Mouse (Mus musculus) kidney, embryonic 16.5 days (tissue): ENCODE data around the gene Asic5. TPM values are rescaled to one million over a fixed set of nuclear protein-coding genes. Genes with fewer than 3 reads are reported as not detected.

Source experiments
- ATAC-seq: fragments of 200-750 bp; cut with Nextera tagmentation; 2 replicates; pipeline ENCODE4 v1.8.0; 2017; ENCODE audit warnings: moderate TSS enrichment; ENCODE audit not compliant: low FRiP score, low TSS enrichment
- H3K27ac ChIP-seq: fragments of 300-500 bp; sonication (generic); 2 replicates; pipeline ENCODE4 v1.5.1; 2014; ENCODE audit warnings: low read length
- H3K27me3 ChIP-seq: fragments of 300-500 bp; sonication (generic); 2 replicates; pipeline ENCODE4 v1.6.1; 2014; ENCODE audit warnings: low read length, control low read depth, mixed read lengths; ENCODE audit not compliant: insufficient read depth
- H3K36me3 ChIP-seq: fragments of 300-500 bp; sonication (generic); 2 replicates; pipeline ENCODE4 v1.6.1; 2014; ENCODE audit warnings: low read length, control low read depth, mixed read lengths; ENCODE audit not compliant: insufficient read depth
- H3K4me1 ChIP-seq: fragments of 300-500 bp; sonication (generic); 2 replicates; pipeline ENCODE4 v1.6.1; 2014; ENCODE audit warnings: low read length, control low read depth, mixed read lengths; ENCODE audit not compliant: insufficient read depth
- H3K4me2 ChIP-seq: fragments of 300-500 bp; sonication (generic); replicated peaks from 2 replicates; pipeline ENCODE4 v1.6.1; 2014; ENCODE audit warnings: low read depth, low read length
- H3K4me3 ChIP-seq: fragments of 300-500 bp; sonication (generic); 2 replicates; pipeline ENCODE4 v1.5.1; 2014; ENCODE audit warnings: mild to moderate bottlenecking, low read length
- H3K9ac ChIP-seq: fragments of 300-500 bp; sonication (generic); replicated peaks from 2 replicates; pipeline ENCODE4 v1.6.1; 2014; ENCODE audit warnings: low read length
- H3K9me3 ChIP-seq: fragments of 300-500 bp; sonication (generic); 2 replicates; pipeline ENCODE4 v1.6.1; 2016; ENCODE audit warnings: low read length, control low read depth
- WGBS: fragments of 180-500 bp; shearing (Covaris S2); extraction: QIAGEN DNeasy Blood & Tissue Kit; methylation state at CpG from one replicate; pipeline ENCODE4 v1.1.7; 2014; 5-methylcytosine and 5-hydroxymethylcytosine counted together
- polyA plus RNA-seq: library from polyadenylated mRNA; unstranded; fragments of >200 nt; fragmentation: Nextera tagmentation; extraction: Ambion mirVana; gene quantifications from 2 replicates; pipeline ENCODE4 v1.2.1, GENCODE M21; 2015

The Asic5 gene
- polyA plus RNA-seq, 1 experiment from 2014 or later, result 0.12 TPM

GRCm38 (mm10) chr3:82054283-82054974, 72.3 kb downstream of the Asic5 start:
- H3K4me3 ChIP-seq, result no peak overlapping the region
- H3K9me3 ChIP-seq, result no peaks in the 10 kb centered on the region
- H3K9ac ChIP-seq, result no peak overlapping the region
- ATAC-seq, result no peak
- H3K4me2 ChIP-seq, result no peak overlapping the region
- peaks cover 8% of the 10 kb centered on the region; the same call in 1 of the 2 replicates for H3K4me1 ChIP-seq
- H3K27me3 ChIP-seq, result no peaks in the 10 kb centered on the region
- 52% methylated on average over 5 of the region's 5 CpGs for WGBS
- 0 out of 2 replicates have a peak overlapping the region, but pooled peaks have one; percentile 15 for H3K27ac ChIP-seq
- no peaks in the 10 kb centered on the region for H3K36me3 ChIP-seq

GRCm38 (mm10) chr3:82057201-82057600, 75.1 kb downstream of the Asic5 start:
- H3K27ac ChIP-seq, result no peak overlapping the region
- no peaks in the 10 kb centered on the region for H3K27me3 ChIP-seq
- peaks cover 13% of the 10 kb centered on the region for H3K4me1 ChIP-seq
- no peaks in the 10 kb centered on the region for H3K9me3 ChIP-seq
- H3K36me3 ChIP-seq, result no peaks in the 10 kb centered on the region
- ATAC-seq, result peak; percentile 83; the same call in 1 of the 2 replicates
- no peak overlapping the region for H3K4me3 ChIP-seq
- WGBS, result 48% methylated on average over 5 of the region's 5 CpGs
- no peak overlapping the region for H3K9ac ChIP-seq
- no peak overlapping the region for H3K4me2 ChIP-seq

- Histone ChIP-seq H3K4me1 (peaks cover 17% of the 10 kb centered on the region), H3K4me2 (no peak overlapping the region), H3K4me3 (no peak overlapping the region), H3K9me3 (no peaks in the 10 kb centered on the region), H3K36me3 (no peaks in the 10 kb centered on the region), H3K9ac (no peak overlapping the region), H3K27ac (peak overlapping the region; percentile 78), H3K27me3 (no peaks in the 10 kb centered on the region)
- 23% methylated on average over 9 of the region's 9 CpGs for WGBS
- peak; percentile 75 for ATAC-seq
Measured at GRCm38 (mm10) chr3:82061402-82062180, 79.5 kb downstream of the Asic5 start.

- H3K27me3 ChIP-seq, result no peaks in the 10 kb centered on the region
- H3K4me3 ChIP-seq, result no peak overlapping the region
- no peak for ATAC-seq
- whole genome bisulfite sequencing, result 73% methylated on average over 5 of the region's 5 CpGs
- H3K36me3 ChIP-seq, result no peaks in the 10 kb centered on the region
- H3K27ac ChIP-seq, result no peak overlapping the region
- H3K9ac ChIP-seq, result no peak overlapping the region
- H3K4me1 ChIP-seq, result peaks cover 8% of the 10 kb centered on the region; the same call in 1 of the 2 replicates
- H3K9me3 ChIP-seq, result no peaks in the 10 kb centered on the region
- no peak overlapping the region for H3K4me2 ChIP-seq
Measured at GRCm38 (mm10) chr3:82067830-82068229, 85.7 kb downstream of the Asic5 start.

Other genes with a start within 250 kb of the Asic5 start
- gene Ctso, start 49.7 kb upstream of the Asic5 start, polyA plus RNA-seq, result 17.5 and 19.2 TPM in 2 replicates
- 0.07 and 0.19 TPM in 2 replicates for gene Tdo2, start 6.1 kb upstream of the Asic5 start, polyA plus RNA-seq
- 38.0 and 39.8 TPM in 2 replicates for gene Gucy1b1, start 92.4 kb downstream of the Asic5 start, polyA plus RNA-seq
- 77.9 and 78.6 TPM in 2 replicates for gene Gucy1a1, start 163.5 kb downstream of the Asic5 start, polyA plus RNA-seq